Mouse (Mus musculus) cerebellum, adult 8-10 months (tissue): ENCODE measurements at regions not wholly inside any gene's neighbourhood (a gene's known extent, or its start where the extent isn't known, plus 50 kb on each side); places are given as distances from the start of the nearest gene placed in this dataset.

Experiments
- DNase-seq: peaks from one replicate; pipeline ENCODE4 v3.0.0; 2022

GRCm38 (mm10) chr10:96956449-96956834 lies 339.6 kb downstream of the Btg1 start:
- no peak for DNase-seq

- no peak for DNase-seq
Measured at GRCm38 (mm10) chr10:96957019-96957418, 340.2 kb downstream of the Btg1 start.

GRCm38 (mm10) chr10:96969825-96970224 lies 353.0 kb downstream of the Btg1 start:
- no peak for DNase-seq

- DNase-seq, result no peak
Measured at GRCm38 (mm10) chr10:96970737-96971136, 353.9 kb downstream of the Btg1 start.

GRCm38 (mm10) chr10:96971810-96972209 lies 355.0 kb downstream of the Btg1 start:
- DNase-seq, result no peak

DNA sequence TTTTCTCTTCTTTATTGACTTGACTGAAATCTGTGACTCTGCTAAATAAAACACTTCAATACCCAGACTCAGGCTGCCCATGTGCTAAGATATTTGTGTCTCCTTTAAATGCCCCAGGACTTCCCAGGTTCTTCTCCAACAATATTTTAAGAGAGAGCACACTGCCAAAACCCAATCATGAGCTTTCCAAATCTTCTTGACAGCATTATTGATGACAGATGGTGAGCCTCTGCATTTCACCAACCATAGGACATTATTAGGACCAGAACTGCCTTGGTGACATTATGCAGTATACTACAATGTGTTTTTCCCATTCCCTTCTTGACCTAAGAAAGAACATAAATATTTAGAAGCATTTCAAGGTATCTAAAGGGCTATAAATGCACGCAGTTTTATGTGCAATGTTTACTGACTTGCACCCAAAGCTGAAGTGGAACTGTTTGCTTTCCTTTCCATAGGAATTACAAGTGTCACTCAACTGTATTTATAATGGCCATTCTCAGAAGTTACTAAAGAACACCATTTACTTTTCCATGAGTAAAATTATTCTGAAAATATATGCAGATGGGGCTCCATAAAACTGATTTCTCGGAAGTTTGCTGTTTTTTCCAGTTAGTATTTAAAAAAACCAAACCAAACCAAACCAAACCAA lies 357.6 kb downstream of the Btg1 start:
- peak; percentile 20 for DNase-seq

GRCm38 (mm10) chr10:96976691-96977090 lies 359.9 kb downstream of the Btg1 start:
- DNase-seq, result peak; percentile 34

- no peak for DNase-seq
Measured at GRCm38 (mm10) chr10:96980494-96980831, 363.7 kb downstream of the Btg1 start.

DNA sequence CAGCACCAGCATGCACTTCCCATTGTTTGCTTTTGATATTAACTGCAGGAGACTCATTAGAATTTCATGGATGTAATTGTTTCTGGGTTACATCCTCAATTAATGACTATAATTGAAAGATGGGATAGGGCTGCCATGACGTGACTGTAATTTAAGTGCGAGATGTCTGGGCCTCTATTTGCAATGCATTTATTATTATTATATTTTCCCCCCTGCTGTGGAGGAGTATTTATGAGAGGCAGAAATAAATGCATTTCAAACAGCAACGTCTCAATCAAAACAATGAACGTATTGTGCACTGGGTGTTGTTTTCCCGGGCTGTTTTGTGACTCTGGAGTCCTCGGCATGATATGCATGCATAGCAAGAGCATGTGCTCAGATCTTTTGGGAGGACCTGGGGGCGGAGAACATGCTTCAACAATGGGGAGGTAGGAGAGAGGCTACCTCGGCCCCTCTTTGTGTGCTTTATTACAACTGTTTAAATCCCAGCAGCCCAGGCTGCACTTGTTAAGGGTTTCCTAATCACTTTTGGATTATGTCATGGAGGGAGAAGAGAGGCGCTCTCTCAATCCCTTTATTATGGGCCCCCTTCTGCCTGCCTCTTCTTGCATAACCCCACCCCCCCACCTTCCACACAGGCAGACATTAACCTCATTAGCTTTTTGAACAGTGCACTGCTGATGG lies 364.2 kb downstream of the Btg1 start:
- no peak for DNase-seq

DNA sequence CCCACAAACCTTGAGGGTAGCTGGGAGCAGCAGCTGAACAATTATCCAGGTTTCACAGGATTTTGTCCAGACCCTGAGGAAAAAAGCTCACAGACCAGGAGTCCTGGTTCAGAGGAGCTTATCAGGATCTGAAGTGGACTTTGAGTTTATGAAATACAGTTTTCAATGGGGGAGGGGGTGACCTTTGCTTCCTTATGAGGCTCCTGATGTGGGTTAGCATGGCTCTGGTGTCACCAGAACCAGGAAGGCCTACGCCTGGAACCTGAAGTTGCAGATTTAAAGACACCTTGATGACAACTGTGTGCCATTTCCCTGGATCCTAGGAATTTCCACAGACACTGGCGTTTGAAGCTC lies 364.7 kb downstream of the Btg1 start:
- no peak for DNase-seq

- DNase-seq, result no peak
Measured at GRCm38 (mm10) chr10:97000871-97001270, 384.1 kb downstream of the Btg1 start.

GRCm38 (mm10) chr10:97008873-97009272 lies 392.1 kb downstream of the Btg1 start:
- DNase-seq, result no peak

- no peak for DNase-seq
Measured at GRCm38 (mm10) chr10:97009859-97010258, 393.1 kb downstream of the Btg1 start.

- DNase-seq, result peak; percentile 18
Measured at GRCm38 (mm10) chr10:97018641-97019040, 401.8 kb downstream of the Btg1 start.

GRCm38 (mm10) chr10:97028776-97029175 lies 412.0 kb downstream of the Btg1 start:
- DNase-seq, result no peak

DNA sequence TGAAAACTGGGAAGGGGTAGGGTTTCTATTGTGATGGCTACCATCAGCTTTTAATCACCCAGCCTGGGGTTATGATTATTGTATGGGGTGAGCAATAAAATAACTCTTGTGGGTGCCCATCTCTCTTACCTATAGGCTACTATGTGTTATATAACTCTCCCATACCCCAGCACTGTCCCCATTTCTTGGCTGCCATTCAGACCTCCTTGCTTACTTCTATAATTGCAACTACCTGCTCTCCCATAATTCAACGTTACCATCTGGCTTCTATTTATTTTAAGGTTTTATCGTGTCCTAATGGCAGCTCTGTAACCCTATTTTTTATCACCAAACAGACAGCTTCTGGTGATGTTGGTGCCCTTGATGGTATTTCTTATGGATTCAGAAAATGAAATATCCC lies 414.2 kb downstream of the Btg1 start:
- DNase-seq, result peak; percentile 27

GRCm38 (mm10) chr10:97035371-97035786 lies 418.6 kb downstream of the Btg1 start:
- peak; percentile 52 for DNase-seq

- DNase-seq, result no peak
Measured at GRCm38 (mm10) chr10:97038025-97038424, 421.2 kb downstream of the Btg1 start.

DNA sequence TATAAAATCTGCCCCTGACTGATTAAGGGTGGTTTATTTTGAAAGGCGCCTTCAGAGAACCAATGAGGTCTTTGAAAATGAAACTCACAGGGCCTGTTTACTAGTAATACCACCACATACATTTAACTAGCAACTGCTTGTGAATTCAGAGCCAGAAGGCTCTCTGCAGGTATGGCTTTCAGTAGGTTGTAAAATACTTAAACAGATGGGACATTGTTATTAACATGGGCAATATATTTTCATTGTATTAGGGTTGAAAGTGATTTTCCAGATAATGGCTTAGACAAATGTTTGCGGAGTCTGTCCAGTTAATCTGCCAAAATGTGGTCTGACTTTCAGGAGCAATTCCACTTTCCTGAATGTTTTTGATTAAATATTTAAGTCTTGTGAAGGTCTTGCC lies 430.8 kb downstream of the Btg1 start:
- no peak for DNase-seq

DNA sequence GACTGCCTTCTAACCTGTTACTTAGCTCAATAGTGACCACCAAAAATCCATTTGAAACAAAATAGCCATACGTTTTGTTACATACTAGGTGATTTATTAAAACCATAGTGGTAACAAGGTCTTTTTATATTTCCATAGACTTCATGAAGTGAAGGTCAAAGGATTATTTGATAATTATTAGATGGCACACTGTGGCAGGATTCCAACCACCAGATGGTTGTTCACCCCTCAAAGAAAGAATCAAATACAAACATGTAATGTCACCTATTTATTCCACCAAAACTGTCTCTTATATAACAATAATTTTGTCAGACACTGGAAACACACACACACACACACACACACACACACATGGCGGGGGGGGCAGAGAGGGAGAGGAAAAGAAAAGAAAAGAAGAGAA lies 431.2 kb downstream of the Btg1 start:
- DNase-seq, result no peak

- DNase-seq, result no peak
Measured at GRCm38 (mm10) chr10:97054472-97054871, 424.9 kb upstream of the Dcn start.

- DNase-seq, result no peak
Measured at GRCm38 (mm10) chr10:97061961-97062360, 417.4 kb upstream of the Dcn start.

DNA sequence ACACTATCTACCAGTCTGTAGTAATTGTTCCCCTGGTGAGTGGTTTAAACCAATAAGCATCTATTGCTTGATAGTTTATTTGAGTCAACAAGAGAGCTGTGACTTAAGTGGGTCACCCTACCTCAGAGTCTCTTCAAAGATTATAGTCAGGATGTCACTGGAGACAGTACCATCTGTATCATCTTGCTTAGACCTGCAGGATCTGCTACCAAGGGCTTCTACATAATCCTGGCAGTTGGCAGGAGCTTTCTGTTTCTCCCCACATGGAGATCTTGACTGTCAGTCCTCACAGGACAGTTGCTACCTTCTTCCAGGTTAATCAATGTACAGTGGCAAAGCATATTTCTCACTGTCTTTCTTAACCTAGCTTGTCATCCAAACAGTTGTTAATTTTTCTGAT lies 414.9 kb upstream of the Dcn start:
- no peak for DNase-seq

GRCm38 (mm10) chr10:97078022-97078473 lies 401.4 kb upstream of the Dcn start:
- DNase-seq, result no peak

GRCm38 (mm10) chr10:97079575-97079974 lies 399.8 kb upstream of the Dcn start:
- no peak for DNase-seq
